Mouse (Mus musculus) heart, postnatal 0 days (tissue): ENCODE data around the gene Dnaja1. TPM values are rescaled to one million over a fixed set of nuclear protein-coding genes. Genes with fewer than 3 reads are reported as not detected.

Source experiments
- ATAC-seq: fragments of 200-750 bp; cut with Nextera tagmentation; 2 replicates; pipeline ENCODE4 v1.8.0; 2017; ENCODE audit warnings: low read depth, moderate number of reproducible peaks, moderate library complexity; ENCODE audit not compliant: insufficient read depth
- DNase-seq: peaks from one replicate; pipeline ENCODE4 v3.0.0-alpha.2; 2016; ENCODE audit warnings: low spot score
- H3K27ac ChIP-seq: fragments of 300-500 bp; sonication (generic); 2 replicates; pipeline ENCODE4 v1.5.1; 2014; ENCODE audit warnings: low read depth, mild to moderate bottlenecking
- H3K27me3 ChIP-seq: fragments of 300-500 bp; sonication (generic); 2 replicates; pipeline ENCODE4 v1.6.1; 2014; ENCODE audit warnings: low read length, mixed read lengths; ENCODE audit not compliant: control insufficient read depth, insufficient read depth
- H3K36me3 ChIP-seq: fragments of 300-500 bp; sonication (generic); replicated peaks from 2 replicates; pipeline ENCODE4 v1.6.1; 2014; ENCODE audit warnings: low read length, mixed read lengths; ENCODE audit not compliant: control insufficient read depth, insufficient read depth
- H3K4me1 ChIP-seq: fragments of 300-500 bp; sonication (generic); 2 replicates; pipeline ENCODE4 v1.6.1; 2014; ENCODE audit warnings: antibody characterized with exemption; ENCODE audit not compliant: control insufficient read depth, insufficient read depth
- H3K4me2 ChIP-seq: fragments of 300-500 bp; sonication (generic); 2 replicates; pipeline ENCODE4 v1.6.1; 2014; ENCODE audit warnings: low read depth, mild to moderate bottlenecking, low read length, moderate library complexity
- H3K4me3 ChIP-seq: fragments of 300-500 bp; sonication (generic); 2 replicates; pipeline ENCODE4 v1.5.1; 2014; ENCODE audit warnings: low read depth, low read length
- H3K9ac ChIP-seq: fragments of 300-500 bp; sonication (generic); replicated peaks from 2 replicates; pipeline ENCODE4 v1.6.1; 2014; ENCODE audit warnings: low read depth, low read length, mixed read lengths
- H3K9me3 ChIP-seq: fragments of 300-500 bp; sonication (generic); replicated peaks from 2 replicates; pipeline ENCODE4 v1.6.1; 2016; ENCODE audit warnings: low read length; ENCODE audit not compliant: control insufficient read depth
- CTCF ChIP-seq: IDR thresholded peaks from 2 replicates; pipeline ENCODE4 v1.5.1; 2016; ENCODE audit warnings: antibody characterized with exemption, control low read depth, low read depth
- EP300 ChIP-seq: IDR thresholded peaks from 2 replicates; pipeline ENCODE4 v1.6.1; 2016; ENCODE audit warnings: antibody characterized with exemption, low read depth
- WGBS: fragments of 180-500 bp; shearing (Covaris S2); extraction: QIAGEN DNeasy Blood & Tissue Kit; methylation state at CpG from one replicate; pipeline ENCODE4 v1.1.7; 2014; 5-methylcytosine and 5-hydroxymethylcytosine counted together
- polyA plus RNA-seq: library from polyadenylated mRNA; unstranded; fragments of >200 nt; fragmentation: Nextera tagmentation; extraction: Ambion mirVana; gene quantifications from 2 replicates; pipeline ENCODE4 v1.2.1, GENCODE M21; 2015
- total RNA-seq: library from RNA; depleted of rRNA; stranded (reverse); fragments of >200 nt; gene quantifications from 2 replicates; pipeline ENCODE4 v1.2.3, GENCODE M21; 2014; ENCODE audit warnings: low replicate concordance

Gene Dnaja1
- total and polyA plus RNA-seq, 2 experiments from 2014 or later = 20.9 to 200 TPM

DNA sequence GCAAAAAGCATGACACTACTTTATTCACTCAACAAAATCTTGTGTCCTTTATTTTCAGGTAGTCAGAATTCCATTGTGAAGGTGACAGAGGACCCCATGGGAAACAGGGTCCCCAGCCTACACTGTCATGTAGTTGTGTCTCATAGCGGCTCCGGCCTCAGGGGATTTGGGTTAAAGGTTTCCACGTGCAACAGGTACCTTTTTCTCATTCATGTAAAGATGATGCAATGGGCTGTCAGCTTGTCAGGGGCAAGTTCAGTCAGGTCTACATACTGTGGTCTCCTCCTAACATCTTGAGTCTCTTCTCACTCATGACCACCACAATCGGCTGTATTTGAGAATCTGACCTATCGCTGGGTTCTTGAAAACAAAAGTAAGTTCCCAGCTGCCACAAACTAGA lies 39.6 kb upstream of the Dnaja1 start:
- Histone ChIP-seq H3K4me2 (no peak overlapping the region), H3K9ac (no peak overlapping the region)

DNA sequence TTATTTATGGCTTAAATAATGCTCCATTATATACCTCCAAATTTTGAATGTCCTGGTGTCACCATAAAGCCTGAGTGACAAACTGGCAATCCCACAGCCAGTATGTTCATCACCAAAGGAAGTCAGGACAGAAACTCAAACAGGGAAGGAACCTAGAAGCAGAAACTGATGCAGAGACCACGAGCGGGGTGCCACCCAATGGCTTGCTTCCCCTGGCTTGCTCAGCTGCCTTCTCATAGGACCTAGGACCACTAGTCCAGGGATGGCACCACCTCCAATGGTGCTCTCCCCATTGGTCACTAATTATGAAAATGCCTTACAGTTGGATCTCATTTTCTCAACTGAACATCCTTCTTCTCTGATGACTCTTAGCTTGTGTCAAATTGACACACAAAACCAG lies 38.6 kb upstream of the Dnaja1 start:
- WGBS = 84% methylated on average over 2 of the region's 2 CpGs
- ATAC-seq = no peak
- no peaks in the 10 kb centered on the region for H3K9me3 ChIP-seq
- peaks cover 23% of the 10 kb centered on the region for H3K36me3 ChIP-seq
- no peaks in the 10 kb centered on the region for H3K4me1 ChIP-seq
- H3K4me3 ChIP-seq = no peak overlapping the region
- no peak for DNase-seq
- H3K9ac ChIP-seq = no peak overlapping the region
- TF ChIP-seq CTCF (no peak), EP300 (no peak)
- H3K4me2 ChIP-seq = no peak overlapping the region
- H3K27me3 ChIP-seq = no peaks in the 10 kb centered on the region
- no peak overlapping the region for H3K27ac ChIP-seq

More for the DNA sequence above, 39.6 kb upstream of the Dnaja1 start:
- H3K36me3 ChIP-seq = peaks cover 15% of the 10 kb centered on the region
- no peaks in the 10 kb centered on the region for H3K9me3 ChIP-seq
- DNase-seq (no peak), ATAC-seq (no peak)
- H3K27me3 ChIP-seq = no peaks in the 10 kb centered on the region
- H3K4me3 ChIP-seq = no peak overlapping the region
- H3K27ac ChIP-seq = no peak overlapping the region
- 87% methylated on average over 5 of the region's 5 CpGs for WGBS
- no peaks in the 10 kb centered on the region for H3K4me1 ChIP-seq
- TF ChIP-seq CTCF = no peak
- TF ChIP-seq EP300 = no peak

DNA sequence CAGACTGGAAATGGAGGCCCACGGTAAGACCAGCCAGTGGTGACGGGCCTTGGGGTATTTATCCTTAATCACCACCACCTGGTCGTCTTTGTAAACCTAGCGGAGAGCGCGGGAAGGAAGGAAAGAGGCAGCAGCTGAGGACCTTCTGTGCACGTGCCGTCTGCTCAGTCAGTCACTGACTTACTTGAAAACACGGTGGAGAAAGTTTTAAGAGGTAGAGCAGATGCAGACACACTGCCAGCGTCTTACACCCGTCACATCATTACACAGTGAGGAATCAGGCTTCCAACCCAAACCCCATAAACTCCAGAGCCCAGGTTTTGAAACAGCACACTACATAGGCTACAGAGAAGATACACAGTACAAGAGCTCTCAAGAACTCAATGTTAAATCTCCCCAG lies 30.9 kb upstream of the Dnaja1 start:
- Histone ChIP-seq H3K27me3 (no peaks in the 10 kb centered on the region), H3K9me3 (no peaks in the 10 kb centered on the region), H3K4me2 (no peak overlapping the region), H3K4me1 (no peaks in the 10 kb centered on the region), H3K9ac (no peak overlapping the region), H3K27ac (no peak overlapping the region), H3K36me3 (peaks cover 79% of the 10 kb centered on the region), H3K4me3 (no peak overlapping the region)
- ATAC-seq (no peak), DNase-seq (no peak)
- 86% methylated on average over 11 of the region's 11 CpGs for WGBS
- TF ChIP-seq EP300 (no peak), CTCF (no peak)

GRCm38 (mm10) chr4:40697059-40697458 lies 24.9 kb upstream of the Dnaja1 start:
- no peaks in the 10 kb centered on the region for H3K9me3 ChIP-seq
- peaks cover 5% of the 10 kb centered on the region for H3K4me1 ChIP-seq
- H3K27ac ChIP-seq = no peak overlapping the region
- no peak overlapping the region for H3K4me2 ChIP-seq
- ATAC-seq = no peak
- peaks cover 36% of the 10 kb centered on the region for H3K36me3 ChIP-seq
- H3K9ac ChIP-seq = no peak overlapping the region
- DNase-seq = no peak
- no peak for TF ChIP-seq EP300
- TF ChIP-seq CTCF = no peak
- H3K27me3 ChIP-seq = no peaks in the 10 kb centered on the region
- no peak overlapping the region for H3K4me3 ChIP-seq
- 77% methylated on average over 7 of the region's 7 CpGs for WGBS

DNA sequence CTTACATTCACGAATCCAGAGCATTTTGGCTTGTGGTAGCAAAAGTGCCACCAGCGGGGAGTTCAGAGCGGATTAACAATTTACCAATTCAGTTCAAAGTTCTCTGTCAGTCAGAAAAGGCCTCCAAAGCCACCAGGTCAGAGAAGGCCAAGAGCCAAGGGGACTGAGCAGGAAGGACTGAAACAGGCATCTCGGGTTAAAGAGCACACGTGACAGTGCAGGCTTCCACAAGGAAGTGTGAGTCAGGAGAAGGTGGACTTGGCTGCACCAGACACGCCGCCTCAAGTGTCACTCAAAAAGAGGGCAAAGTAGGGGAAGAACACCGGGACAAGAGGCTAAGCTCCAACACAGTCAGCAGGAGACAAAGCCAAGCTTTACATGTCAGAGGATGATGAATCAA lies 21.7 kb upstream of the Dnaja1 start:
- no peak overlapping the region for H3K4me2 ChIP-seq
- no peaks in the 10 kb centered on the region for H3K9me3 ChIP-seq
- DNase-seq (no peak), ATAC-seq (no peak)
- H3K4me3 ChIP-seq = no peak overlapping the region
- WGBS = 69% methylated on average over 8 of the region's 8 CpGs
- TF ChIP-seq CTCF (no peak), EP300 (no peak)
- H3K9ac ChIP-seq = no peak overlapping the region
- peaks cover 16% of the 10 kb centered on the region for H3K4me1 ChIP-seq
- peaks cover 7% of the 10 kb centered on the region for H3K36me3 ChIP-seq
- H3K27me3 ChIP-seq = no peaks in the 10 kb centered on the region
- H3K27ac ChIP-seq = no peak overlapping the region

GRCm38 (mm10) chr4:40701796-40702195 lies 20.2 kb upstream of the Dnaja1 start:
- WGBS = 82% methylated on average over 3 of the region's 3 CpGs
- Histone ChIP-seq H3K36me3 (no peaks in the 10 kb centered on the region; the same call in 1 of the 2 replicates), H3K27me3 (no peaks in the 10 kb centered on the region), H3K4me2 (peak overlapping the region; percentile 68), H3K9ac (no peak overlapping the region), H3K27ac (peak overlapping the region; percentile 92; the same call in 1 of the 2 replicates), H3K9me3 (no peaks in the 10 kb centered on the region), H3K4me3 (peak overlapping the region; percentile 61), H3K4me1 (peaks cover 16% of the 10 kb centered on the region)
- TF ChIP-seq EP300 (no peak), CTCF (no peak)
- ATAC-seq = no peak
- no peak for DNase-seq
